Mouse (Mus musculus): ENCODE measurements around the gene Aurkb.
"Not testable (repeated sequence)": the region's sequence is repeated elsewhere in the genome, so short reads cannot be mapped to it uniquely, and the experiment has no call there.

Aurkb gene

GRCm38 (mm10) chr11:69045531-69046394 lies at the start of gene Aurkb:
Gene Aurkb, plus strand, starts transcription at chr11:69045647.
- DNase-seq (ENCODE audit: low read depth, low spot score) = peak; percentile 79

DNA sequence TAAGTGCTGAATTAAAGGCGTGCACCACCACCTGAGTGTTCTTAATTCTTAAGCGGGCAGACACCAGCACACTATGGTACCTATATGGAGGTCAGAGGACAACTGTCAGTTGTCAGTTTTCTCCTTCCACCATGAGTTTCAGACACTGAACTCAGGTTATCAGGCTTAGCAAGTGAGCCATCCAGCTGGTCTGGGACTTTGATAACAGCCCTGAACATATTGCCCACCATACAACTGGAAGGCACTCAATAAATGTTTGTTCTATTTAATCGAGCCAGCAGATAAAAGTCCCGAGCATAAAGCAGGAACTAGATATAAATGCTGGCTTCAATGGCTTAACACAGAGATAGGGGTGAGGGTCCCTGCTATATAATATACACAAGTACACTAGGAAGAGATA lies 48.4 kb upstream of the Aurkb start:
- DNase-seq (ENCODE audit: low read depth, low spot score) = no peak

- DNase-seq (ENCODE audit: low read depth, low spot score) = not testable (repeated sequence)
Observed at GRCm38 (mm10) chr11:69002782-69003181, 42.7 kb upstream of the Aurkb start.

- DNase-seq (ENCODE audit: low read depth, low spot score) = no peak
Observed at GRCm38 (mm10) chr11:69003592-69003991, 41.9 kb upstream of the Aurkb start.

DNA sequence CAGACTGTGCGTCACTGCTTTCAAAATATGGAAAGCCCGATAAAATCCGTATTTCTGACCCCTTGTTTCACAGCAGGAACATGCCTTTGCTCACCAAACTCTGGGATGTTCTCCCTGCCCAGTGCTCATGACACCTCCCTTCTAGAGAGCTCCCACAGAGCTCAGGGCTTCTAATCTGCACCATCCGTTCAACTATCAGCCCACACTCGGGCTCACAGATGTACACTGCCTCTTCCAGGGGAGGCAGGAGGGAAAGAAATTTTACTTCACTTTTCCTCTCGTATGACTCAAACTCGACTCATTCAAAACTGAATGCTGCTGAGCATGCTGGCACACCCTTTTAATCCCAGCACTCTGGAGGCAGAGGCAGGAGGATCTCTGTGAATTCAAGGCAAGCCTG lies 40.3 kb upstream of the Aurkb start:
- DNase-seq (ENCODE audit: low read depth, low spot score) = no peak

DNA sequence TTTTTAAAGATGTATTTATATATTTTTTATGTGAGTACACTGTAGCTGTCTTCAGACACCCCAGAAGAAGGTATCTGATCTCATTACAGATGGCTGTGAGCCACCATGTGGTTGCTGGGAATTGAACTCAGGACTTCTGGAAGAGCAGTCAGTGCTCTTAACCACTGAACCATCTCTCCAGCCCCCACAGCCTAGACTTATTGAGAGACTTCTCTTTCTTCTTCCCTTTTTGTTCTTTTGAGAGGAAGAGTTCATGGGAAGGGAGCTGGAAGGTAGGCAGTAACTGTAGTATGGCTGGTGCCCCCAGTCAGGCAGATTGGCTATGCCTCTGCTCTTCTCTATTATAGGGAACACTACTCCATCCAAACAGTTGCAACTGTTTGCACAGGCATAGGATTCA lies 38.9 kb upstream of the Aurkb start:
- not testable (repeated sequence) for DNase-seq (ENCODE audit: low read depth, low spot score)

DNA sequence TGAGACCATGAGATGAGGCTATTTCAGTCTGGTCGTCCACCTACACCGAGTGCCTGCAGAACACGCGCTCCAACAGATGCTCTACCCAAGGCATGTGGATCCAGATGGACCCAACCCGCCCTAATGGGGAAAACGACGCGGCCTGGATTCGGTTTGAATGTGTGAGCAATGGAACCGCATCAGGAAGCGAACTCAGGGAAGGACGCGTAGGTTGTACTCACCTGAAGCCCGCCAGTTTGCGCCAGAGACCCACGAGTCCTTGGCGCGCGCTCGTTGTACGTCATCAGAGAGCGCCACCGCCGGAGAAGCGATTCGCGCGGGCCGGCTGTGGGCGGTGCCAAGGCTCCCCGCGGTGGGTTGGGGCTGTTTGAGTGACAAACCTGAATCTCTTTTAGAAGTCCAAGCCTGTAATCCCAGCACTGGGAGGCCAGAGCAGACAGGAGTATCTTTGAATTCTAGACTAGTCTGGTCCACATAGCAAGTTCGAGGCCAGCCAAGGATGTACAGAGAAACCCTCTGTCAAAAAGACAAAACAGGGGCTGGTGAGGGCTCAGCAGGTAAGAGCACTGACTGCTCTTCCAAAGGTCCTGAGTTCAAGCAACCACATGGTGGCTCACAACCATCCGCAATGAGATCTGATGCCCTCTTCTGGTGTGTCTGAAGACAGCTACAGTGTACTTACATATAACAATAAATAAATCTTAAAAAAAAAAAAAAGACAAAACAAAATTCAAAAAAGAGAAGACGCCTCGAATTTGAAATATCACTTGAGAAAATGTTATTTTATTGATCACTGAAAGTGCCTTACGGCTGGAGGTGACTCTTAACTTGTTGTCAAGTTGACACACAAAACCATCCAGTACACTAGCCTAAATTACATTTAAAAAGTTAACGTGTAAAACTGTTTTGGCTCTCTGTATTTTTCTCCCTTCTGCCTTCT lies 37.0 kb upstream of the Aurkb start, which contains the start of gene Pfas:
Gene Pfas (minus strand): TSS at position 279 of the 940 bp plus-strand sequence.
- DNase-seq (ENCODE audit: low read depth, low spot score) = peak; percentile 90

GRCm38 (mm10) chr11:69009508-69009907 lies 35.9 kb upstream of the Aurkb start:
- DNase-seq (ENCODE audit: low read depth, low spot score) = no peak

DNA sequence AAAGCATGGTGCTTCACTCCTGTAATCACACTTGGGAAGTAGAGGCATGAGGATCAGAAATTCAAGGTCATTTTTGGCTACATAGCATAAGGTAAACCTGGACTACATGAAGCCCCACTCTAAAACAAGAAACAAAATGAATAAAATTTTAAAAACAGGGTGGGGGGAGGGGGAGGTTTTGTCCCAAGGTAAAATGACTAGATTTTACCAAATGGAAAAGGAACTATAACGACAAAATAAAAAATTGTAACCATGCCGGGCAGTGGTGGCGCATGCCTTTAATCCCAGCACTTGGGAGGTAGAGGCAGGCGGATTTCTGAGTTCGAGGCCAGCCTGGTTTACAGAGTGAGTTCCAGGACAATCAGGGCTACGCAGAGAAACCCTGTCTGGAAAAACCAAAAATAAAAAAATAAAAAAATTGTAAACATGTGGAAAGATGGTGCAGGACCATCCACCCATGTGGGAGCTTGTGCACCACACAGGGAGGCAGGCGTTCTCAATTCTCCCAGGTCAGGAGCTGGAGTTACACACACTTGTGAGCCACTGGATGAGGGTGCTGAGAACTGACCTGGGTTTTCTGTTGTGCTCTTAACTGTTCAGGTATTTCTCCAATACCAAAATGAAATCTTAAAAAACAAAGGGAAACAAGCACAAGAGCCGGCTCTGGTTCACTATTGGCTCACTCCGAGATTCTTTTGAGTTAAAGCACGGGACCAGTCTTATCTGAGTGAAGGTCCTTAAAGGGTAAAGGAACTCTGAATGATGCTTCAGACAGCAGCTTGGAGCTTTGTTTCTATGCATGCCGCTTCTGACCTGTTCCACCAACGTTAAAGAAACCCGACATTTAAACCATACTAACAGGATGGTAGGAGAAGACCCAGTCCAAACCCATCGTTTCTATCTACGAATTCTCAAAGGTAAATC lies 34.8 kb upstream of the Aurkb start:
- DNase-seq (ENCODE audit: low read depth, low spot score) = no peak

GRCm38 (mm10) chr11:69011445-69011844 lies 34.0 kb upstream of the Aurkb start:
- DNase-seq (ENCODE audit: low read depth, low spot score) = not testable (repeated sequence)

GRCm38 (mm10) chr11:69012071-69012601 lies 33.3 kb upstream of the Aurkb start:
- DNase-seq (ENCODE audit: low read depth, low spot score) = peak; percentile 73

DNA sequence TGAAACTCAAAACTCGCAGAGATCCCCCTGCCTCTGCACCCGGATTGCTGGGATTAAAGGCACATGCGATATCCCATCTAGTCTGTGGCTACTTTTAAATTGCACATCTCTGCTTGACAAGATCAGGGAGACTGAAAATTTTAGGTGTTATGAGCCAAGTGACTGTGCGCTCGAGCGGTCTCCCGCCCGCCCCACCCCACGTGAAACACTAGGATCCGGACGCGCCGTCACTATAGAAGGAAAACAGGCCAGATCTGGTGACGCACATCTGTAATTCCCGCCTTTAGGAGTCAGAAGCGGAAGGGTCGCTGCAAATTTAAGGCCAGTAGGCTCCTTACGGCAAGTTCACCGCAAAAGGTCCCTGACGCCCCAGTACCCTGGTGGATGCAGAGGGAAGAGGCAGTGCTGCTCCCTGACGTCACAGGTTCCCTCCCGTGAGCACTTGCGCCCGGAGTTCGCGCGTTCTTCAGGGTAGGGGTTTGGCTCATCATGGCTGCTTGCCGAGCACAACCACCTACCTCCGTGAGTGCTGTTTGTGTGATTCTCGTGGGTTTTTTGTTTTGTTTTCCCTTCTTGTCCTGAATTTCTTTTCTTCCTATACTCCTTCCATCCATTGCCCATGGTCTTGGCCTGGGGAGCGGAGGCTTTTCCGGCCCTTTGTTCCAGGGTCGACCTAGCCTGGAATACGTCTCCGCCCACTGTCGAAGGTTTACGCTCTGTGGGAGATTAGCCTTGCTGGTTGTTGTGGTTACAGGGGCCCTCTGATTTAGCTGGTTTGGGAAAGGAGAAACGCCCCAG lies 29.6 kb upstream of the Aurkb start, which contains the start of gene Ctc1:
Gene Ctc1 (plus strand): TSS at position 268 of the 798 bp plus-strand sequence.
- DNase-seq (ENCODE audit: low read depth, low spot score) = peak; percentile 92

- DNase-seq (ENCODE audit: low read depth, low spot score) = no peak
Observed at GRCm38 (mm10) chr11:69016755-69017154, 28.7 kb upstream of the Aurkb start.

GRCm38 (mm10) chr11:69020691-69021090 lies 24.8 kb upstream of the Aurkb start:
- no peak for DNase-seq (ENCODE audit: low read depth, low spot score)

DNA sequence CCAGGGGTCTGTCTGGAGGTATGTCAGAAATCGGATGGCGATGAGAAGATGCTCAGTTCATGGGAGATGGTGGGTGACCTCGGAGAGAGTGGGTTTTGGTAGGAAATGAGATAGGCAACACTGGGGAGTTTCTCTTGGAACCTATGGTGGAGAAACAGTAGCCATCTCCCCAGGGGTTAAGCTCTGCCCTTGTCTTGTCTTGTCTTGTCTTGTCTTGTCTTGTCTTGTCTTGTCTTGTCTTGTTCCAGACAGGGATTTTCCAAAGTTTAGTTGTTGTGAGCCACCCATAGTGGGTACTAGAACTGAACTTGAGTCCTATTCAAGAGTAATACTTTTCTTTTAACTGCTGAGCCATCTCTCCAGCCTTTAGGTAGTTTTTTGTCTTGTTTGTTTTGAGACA lies 18.9 kb upstream of the Aurkb start:
- no peak for DNase-seq (ENCODE audit: low read depth, low spot score)

DNA sequence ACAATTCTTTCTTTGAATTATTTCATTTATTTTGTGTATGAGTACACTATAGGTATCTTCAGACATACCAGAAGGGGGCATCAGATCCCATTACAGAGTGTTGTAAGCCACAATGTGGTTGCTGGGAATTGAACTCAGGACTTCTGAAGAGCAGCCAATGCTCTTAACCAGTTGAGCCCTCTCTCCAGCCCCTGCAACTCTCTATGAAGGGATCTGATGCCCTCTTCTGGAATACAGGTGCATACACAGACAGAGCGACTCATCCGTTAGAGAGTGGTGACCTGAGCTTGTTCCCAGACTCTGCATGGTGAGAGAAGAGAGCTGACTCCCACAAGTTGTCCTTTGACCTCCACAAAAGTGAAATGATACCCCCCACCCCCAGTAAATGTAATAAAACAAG lies 16.6 kb upstream of the Aurkb start:
- DNase-seq (ENCODE audit: low read depth, low spot score) = no peak

DNA sequence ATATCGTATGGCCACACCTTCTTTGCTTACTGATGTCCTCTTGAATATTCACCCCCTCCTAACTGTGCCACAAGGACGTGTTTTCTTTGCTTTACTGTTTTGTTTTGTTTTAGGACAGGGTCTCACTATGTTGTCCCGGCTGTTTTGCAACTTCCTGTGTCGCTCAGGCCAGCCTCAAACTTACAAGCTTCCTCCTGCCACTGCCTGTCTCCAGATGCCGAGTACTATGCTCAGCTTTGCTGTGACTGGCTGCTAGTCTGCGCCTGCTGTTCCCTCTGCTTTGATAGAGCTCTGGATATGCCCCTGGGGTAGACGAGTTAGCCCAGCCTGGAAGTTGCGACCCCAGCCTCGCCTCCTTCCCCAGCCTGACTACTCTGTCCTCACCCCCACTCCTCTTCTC lies 11.9 kb upstream of the Aurkb start:
- no peak for DNase-seq (ENCODE audit: low read depth, low spot score)

GRCm38 (mm10) chr11:69034585-69034984 lies 10.9 kb upstream of the Aurkb start:
- DNase-seq (ENCODE audit: low read depth, low spot score) = no peak

GRCm38 (mm10) chr11:69035411-69035810 lies 10.0 kb upstream of the Aurkb start:
- DNase-seq (ENCODE audit: low read depth, low spot score) = no peak

GRCm38 (mm10) chr11:69035849-69036248 lies 9.6 kb upstream of the Aurkb start:
- DNase-seq (ENCODE audit: low read depth, low spot score) = peak; percentile 81

Data from embryo, embryonic 11.5 days (tissue).